Mouse (Mus musculus) bone marrow, adult 2 months (tissue): ENCODE results near the gene Serpinb3a.

Source experiments
- CTCF ChIP-seq: fragments of 200-500 bp; IDR thresholded peaks from 2 replicates; pipeline ENCODE4 v1.5.1; 2011; ENCODE audit warnings: low read length, control low read depth; ENCODE audit not compliant: control insufficient read depth, insufficient read depth
- POLR2A ChIP-seq: fragments of 200-500 bp; IDR thresholded peaks from 2 replicates; pipeline ENCODE4 v1.6.1; 2011; ENCODE audit warnings: low read depth, mild to moderate bottlenecking, control low read depth, low read length, borderline replicate concordance; ENCODE audit not compliant: control insufficient read depth

DNA sequence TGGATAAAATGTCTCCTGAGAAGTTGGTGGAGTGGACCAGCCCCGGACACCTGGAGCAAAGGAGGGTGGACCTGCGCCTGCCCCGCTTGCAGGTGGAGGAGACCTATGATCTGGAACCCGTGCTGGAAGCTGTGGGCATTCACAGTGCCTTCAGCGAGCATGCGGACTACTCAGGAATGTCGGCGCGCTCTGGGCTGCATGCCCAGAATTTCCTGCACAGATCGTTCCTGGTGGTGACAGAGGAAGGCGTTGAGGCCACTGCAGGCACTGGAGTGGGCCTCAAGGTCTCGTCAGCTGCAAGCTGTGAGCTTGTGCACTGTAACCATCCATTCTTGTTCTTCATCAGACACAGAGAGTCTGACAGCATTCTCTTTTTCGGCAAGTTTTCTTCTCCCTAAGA lies 51.7 kb downstream of the Serpinb3a start:
- no peak for TF ChIP-seq POLR2A
- no peak for TF ChIP-seq CTCF
